Mouse (Mus musculus) c-Kit-positive CD71-negative TER-119-negative erythroid progenitor cells, embryonic 14.5 days (primary cell): ENCODE results near the gene Trim30b.
A peak's percentile ranks its signal among the peaks of the same experiment; 100 is the strongest.
"Not testable (repeated sequence)": the region's sequence is repeated elsewhere in the genome, so short reads cannot be mapped to it uniquely, and the experiment has no call there.

Source experiments
- DNase-seq: peaks from one replicate; pipeline ENCODE4 v3.0.0-alpha.2; 2013; ENCODE audit warnings: low read depth

Gene Trim30b

GRCm38 (mm10) chr7:104369736-104370414 lies at the start of gene Trim30b:
TSS of gene Trim30b (minus strand) at chr7:104369884.
- no peak for DNase-seq

- DNase-seq, result no peak
These were observed 34.8 kb upstream of the Trim30b start for GRCm38 (mm10) chr7:104404460-104404950.

DNA sequence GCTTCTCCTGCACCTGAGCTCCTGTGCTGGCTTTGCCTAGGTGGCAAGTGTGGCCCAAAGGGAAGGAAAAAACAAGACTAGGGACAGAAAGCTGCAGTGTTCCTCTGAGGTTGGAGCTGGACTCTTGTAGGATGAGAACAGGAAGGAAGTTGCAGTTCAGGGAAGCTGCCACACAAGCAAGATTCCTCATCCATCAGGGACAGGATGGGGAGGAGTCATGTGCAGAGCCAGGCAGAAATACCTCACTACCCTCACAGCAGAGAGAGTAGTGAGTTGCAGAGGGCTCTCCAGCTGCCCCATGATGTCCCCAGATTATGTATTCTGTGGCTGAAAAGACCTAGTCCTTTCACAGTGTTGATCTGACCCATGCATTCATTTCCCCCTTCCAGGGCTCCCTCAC lies 31.5 kb upstream of the Trim30b start:
- no peak for DNase-seq

DNA sequence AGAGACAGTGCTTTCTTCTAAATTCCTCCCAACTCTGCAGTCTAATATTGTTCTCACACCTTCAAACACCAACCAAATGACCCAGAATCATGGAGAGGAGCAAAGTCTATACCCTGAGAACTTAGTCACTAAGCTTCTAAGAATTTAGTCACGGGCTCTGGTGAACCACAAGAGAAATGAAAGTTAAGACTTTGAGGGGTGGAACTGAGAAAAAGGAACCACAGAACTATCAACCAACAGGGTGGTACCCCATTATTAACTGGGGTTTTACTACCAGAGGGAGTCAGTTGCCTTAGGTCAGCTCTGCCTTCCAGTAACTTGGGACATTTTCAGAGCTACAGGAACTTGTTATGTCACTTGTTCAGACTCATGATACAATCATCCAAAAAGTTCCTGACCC lies 31.0 kb upstream of the Trim30b start, which contains the start of gene Trim30c:
TSS of gene Trim30c (minus strand) at position 140 of the 400 bp plus-strand sequence.
- DNase-seq, result peak; percentile 8

DNA sequence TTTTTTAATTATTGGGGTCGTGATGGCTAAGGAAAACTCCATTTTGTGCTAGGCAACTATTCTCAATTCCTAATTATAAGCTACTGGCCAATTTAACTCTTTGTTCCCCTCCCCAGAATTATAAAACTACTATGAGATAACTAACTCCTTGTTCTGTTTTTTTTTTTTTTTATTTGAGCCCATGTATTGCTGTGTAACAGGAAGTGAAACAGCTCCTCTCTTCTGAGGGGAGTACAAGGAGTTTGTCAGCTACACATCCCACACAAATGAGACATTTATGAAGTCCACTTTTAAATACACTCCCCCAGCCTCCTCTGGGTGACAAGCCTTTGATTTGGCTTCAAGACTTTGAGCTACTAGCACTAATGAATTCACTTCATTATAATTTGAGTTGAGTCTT lies 28.8 kb upstream of the Trim30b start:
- no peak for DNase-seq

DNA sequence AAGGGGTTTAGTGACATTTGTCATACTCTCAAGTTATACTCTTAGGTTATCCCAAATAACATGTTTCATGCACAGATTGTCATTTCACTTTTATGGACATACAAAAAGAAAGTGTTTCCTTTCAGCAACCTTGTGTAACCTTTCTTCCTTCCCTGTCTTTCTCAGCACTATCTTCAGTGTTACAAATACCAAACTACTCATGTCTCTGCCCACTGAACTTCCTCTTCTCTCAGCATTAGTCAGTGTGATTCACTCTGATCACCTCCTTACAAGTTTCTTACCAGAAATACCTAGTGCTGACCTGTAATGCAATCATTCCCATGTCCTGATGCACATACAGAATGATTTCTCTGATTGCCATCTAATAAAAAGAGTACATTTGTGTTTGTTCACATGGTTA lies 3.3 kb downstream of the Trim30b start:
- no peak for DNase-seq

DNA sequence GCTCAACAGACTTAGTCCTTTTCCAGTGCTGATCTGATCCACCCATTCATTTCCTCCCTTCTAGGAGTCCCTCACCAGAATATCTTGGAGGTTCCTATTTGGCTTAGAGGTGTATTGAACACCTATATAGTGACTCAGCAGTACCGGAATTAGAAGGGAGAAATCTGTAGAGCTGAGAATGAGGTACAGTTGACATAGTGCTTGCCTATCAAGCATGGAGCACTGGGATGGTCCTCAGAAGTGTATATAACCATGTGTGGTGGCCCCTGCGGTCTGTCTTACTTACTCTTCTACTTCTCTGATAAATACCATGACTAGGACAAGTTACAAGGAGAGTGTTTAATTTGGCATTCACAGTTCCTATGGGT lies 16.1 kb downstream of the Trim30b start:
- DNase-seq, result no peak

- DNase-seq, result peak; percentile 64
These were observed 16.7 kb downstream of the Trim30b start, which contains the start of gene Trim12c for GRCm38 (mm10) chr7:104352717-104353599. TSS of gene Trim12c (minus strand) at chr7:104353362.

- not testable (repeated sequence) for DNase-seq
These were observed 21.6 kb downstream of the Trim30b start for GRCm38 (mm10) chr7:104348043-104348442.

DNA sequence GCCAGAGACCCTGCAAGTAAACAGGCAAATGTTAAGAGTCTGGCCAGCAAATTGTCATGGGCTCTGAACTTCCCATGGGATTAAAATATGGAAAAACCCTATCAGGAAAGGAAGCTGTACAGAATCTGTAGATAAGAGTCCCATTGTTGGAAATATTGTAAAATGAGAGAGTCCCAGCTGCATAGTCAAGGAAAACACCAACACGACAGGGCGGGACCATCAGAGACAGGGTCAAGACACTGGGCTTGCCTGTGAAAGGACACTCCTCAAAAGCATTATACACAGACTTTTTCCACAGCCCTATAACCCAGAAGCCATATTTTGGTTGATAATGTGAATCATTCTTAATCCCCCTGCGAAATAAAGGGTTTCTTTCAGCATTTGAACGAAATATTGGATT lies 28.9 kb downstream of the Trim30b start:
- DNase-seq, result not testable (repeated sequence)

DNA sequence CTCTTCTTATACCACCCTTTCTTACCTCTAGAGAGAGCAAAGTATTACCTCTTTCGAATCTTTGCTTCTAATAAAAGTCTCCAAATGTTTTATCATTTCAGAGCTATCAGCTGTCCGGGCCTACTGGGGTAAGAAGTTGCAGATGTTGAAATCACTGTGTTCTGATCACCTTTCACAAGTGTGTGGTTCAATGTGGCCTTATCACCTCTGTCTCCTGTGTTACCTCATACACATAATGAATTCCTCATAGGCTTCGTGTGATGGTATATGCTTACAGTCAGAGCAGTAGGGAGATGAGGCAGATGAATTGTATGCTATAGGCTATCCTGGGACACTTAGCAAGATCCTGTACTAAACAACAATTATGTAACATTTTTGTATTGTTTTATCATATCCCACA lies 34.1 kb downstream of the Trim30b start:
- DNase-seq, result not testable (repeated sequence)

DNA sequence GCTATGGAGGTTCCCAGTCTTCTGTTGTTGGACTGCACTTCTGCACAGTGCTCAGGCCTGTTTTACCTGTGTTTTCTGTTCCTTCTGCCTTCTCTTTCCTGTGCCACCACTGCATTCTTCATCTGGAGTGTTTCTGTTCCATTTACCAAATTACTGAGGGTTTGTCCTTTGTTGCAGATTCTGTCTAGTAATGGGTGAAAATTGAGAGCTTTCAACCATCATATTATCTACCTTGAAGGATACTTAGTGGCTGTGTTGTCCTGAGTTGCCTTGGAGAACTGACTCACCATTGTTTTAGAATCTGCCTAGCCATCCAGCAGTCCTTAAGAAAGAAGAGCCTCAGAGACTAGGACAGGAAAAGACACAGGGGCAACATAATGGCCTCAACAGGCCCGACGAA lies 40.5 kb downstream of the Trim30b start, which contains the start of gene Trim34b:
TSS of gene Trim34b (plus strand) at position 301 of the 400 bp plus-strand sequence.
- not testable (repeated sequence) for DNase-seq

- DNase-seq, result no peak
These were observed 47.7 kb downstream of the Trim30b start for GRCm38 (mm10) chr7:104322028-104322427.

GRCm38 (mm10) chr7:104315369-104316080 lies 54.2 kb downstream of the Trim30b start, which contains the start of gene Trim12a:
TSS of gene Trim12a (minus strand) at chr7:104315466.
- DNase-seq, result not testable (repeated sequence)

DNA sequence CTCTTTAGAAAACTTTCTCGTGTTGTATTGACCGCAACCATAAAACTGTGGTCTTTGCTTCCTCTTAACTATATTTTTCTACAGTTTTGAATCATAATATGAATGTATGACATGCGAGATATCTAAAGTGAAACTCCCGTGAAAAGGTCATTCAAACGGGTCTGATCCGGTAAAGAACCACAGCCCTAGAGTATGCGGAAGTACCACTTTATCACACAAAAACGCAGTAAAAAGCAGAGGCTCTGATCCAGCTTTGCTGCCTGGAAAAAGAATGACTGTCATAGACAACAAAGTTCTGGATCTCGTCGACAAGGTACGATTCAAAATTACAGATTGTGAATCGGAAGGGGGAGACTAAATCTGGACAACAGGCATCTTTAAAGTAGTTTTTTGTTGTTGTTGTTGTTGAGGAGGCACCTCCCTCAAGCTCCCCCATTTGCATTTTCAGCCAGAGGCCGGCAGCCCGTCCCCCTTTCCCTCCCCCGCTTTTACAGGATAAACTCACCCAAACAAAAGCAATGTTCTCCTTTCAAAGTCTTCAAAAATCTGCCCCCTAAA lies 54.8 kb downstream of the Trim30b start:
- no peak for DNase-seq
